Mouse (Mus musculus) embryo, embryonic 10.5 days (tissue): ENCODE measurements around the gene Tspan3.
A peak's percentile ranks its signal among the peaks of the same experiment; 100 is the strongest.

Source experiments
- DNase-seq: peaks from one replicate; pipeline ENCODE4 v3.0.0-alpha.2; 2015; ENCODE audit warnings: low spot score

Gene Tspan3

GRCm38 (mm10) chr9:56108174-56108573 is 57.1 kb downstream of the Tspan3 start:
- DNase-seq: no peak

- DNase-seq: no peak
These were observed 57.8 kb downstream of the Tspan3 start for GRCm38 (mm10) chr9:56107527-56107926.

- no peak for DNase-seq
These were observed 58.8 kb downstream of the Tspan3 start for GRCm38 (mm10) chr9:56106274-56107072.

- peak; percentile 24 for DNase-seq
These were observed 60.4 kb downstream of the Tspan3 start for GRCm38 (mm10) chr9:56104921-56105320.

- no peak for DNase-seq
These were observed 64.3 kb downstream of the Tspan3 start for GRCm38 (mm10) chr9:56101022-56101421.

GRCm38 (mm10) chr9:56100041-56100522 is 65.2 kb downstream of the Tspan3 start:
- DNase-seq: no peak

GRCm38 (mm10) chr9:56097584-56098298 is 67.5 kb downstream of the Tspan3 start:
- DNase-seq: no peak

GRCm38 (mm10) chr9:56092102-56092501 is 73.2 kb downstream of the Tspan3 start:
- DNase-seq: no peak

- DNase-seq: no peak
These were observed 74.6 kb downstream of the Tspan3 start for GRCm38 (mm10) chr9:56090546-56091225.

GRCm38 (mm10) chr9:56089778-56090520 is 75.3 kb downstream of the Tspan3 start, which contains the start of gene Pstpip1:
Pstpip1 (plus strand) TSS chr9:56089962.
- peak; percentile 33 for DNase-seq

GRCm38 (mm10) chr9:56086524-56086923 is 78.8 kb downstream of the Tspan3 start:
- no peak for DNase-seq
